Mouse (Mus musculus): ENCODE measurements around the gene Med17.

DNA sequence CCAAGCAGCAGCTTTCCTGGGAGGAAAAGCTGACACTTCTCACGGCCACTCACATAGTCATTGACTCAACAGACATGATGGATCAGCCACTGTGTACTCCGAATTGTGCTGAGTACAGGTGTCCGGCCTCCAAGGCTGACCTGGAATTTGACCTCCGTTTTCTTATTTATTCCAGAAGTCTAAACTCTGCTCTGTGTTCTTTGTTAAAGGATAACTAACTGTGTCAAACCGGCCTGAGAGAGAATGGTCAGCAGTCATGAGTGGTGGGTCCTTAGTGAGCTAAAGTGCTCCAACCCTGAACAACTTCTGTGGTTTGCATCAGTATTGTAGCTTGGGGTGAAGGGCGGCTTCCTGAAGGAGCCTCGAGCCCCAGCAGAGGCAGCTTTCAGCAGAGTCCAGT is 27.5 kb downstream of the Med17 start:
- no peak for TF ChIP-seq CTCF (conservative IDR thresholded peaks at IDR 0.05; ENCODE audit: insufficient read depth, insufficient read length, low read depth, low read length)
- TF ChIP-seq POLR2A (IDR thresholded peaks at IDR 0.05; ENCODE audit: low read depth, low read length), result no peak
